Mouse (Mus musculus): ENCODE results near the gene Adamts8. TPM values are rescaled to one million over a fixed set of nuclear protein-coding genes. Genes with fewer than 3 reads are reported as not detected.

The Adamts8 gene
- not detected in 2 replicates for polyA plus RNA-seq (2012; ENCODE audit: low replicate concordance)

GRCm38 (mm10) chr9:30942512-30943313 lies at the start of gene Adamts8:
TSS of gene Adamts8 (plus strand) at chr9:30942562.

GRCm38 (mm10) chr9:30922197-30922894 lies 20.0 kb upstream of the Adamts8 start, which contains the start of gene Adamts15:
TSS of gene Adamts15 (minus strand) at chr9:30922452.

Other genes with a start within 250 kb of the Adamts8 start
- gene Adamts15, start 20.1 kb upstream of the Adamts8 start, polyA plus RNA-seq (2012; ENCODE audit: low replicate concordance): not detected in 2 replicates
- gene Zbtb44, start 88.1 kb downstream of the Adamts8 start, polyA plus RNA-seq (2012; ENCODE audit: low replicate concordance): 9.9 and 12.4 TPM in 2 replicates
- 2.0 and 4.7 TPM in 2 replicates for gene St14, start 189.3 kb downstream of the Adamts8 start, polyA plus RNA-seq (2012; ENCODE audit: low replicate concordance)